Mouse (Mus musculus) E14TG2a.4 (cell line): ENCODE measurements at regions not wholly inside any gene's neighbourhood (a gene's known extent, or its start where the extent isn't known, plus 50 kb on each side); places are given as distances from the start of the nearest gene placed in this dataset.

ENCODE experiments used
- H3K27me3 ChIP-seq: 2 replicates; pipeline ENCODE4 v1.6.1; 2014; ENCODE audit warnings: low read length, control low read depth; ENCODE audit not compliant: insufficient read depth
- H3K36me3 ChIP-seq: 2 replicates; pipeline ENCODE4 v1.6.1; 2014; ENCODE audit warnings: low read length, control low read depth; ENCODE audit not compliant: insufficient read depth
- H3K4me1 ChIP-seq: replicated peaks from 2 replicates; pipeline ENCODE4 v1.6.1; 2014; ENCODE audit warnings: low read depth, low read length, control low read depth
- H3K4me3 ChIP-seq: replicated peaks from 2 replicates; pipeline ENCODE4 v1.5.1; 2014; ENCODE audit warnings: mild to moderate bottlenecking, low read length
- H3K9me3 ChIP-seq: 2 replicates; pipeline ENCODE4 v1.6.1; 2014; ENCODE audit warnings: low read length, control low read depth
- CTCF ChIP-seq: conservative IDR thresholded peaks from 2 replicates; pipeline ENCODE4 v1.5.1; 2014; ENCODE audit warnings: low read length
- NANOG ChIP-seq: IDR thresholded peaks from 2 replicates; pipeline ENCODE4 v1.6.1; 2014; ENCODE audit warnings: borderline replicate concordance, low read length, mixed read lengths
- POU5F1 ChIP-seq: IDR thresholded peaks from 2 replicates; pipeline ENCODE4 v1.6.1; 2014; ENCODE audit warnings: low read length, borderline replicate concordance

GRCm38 (mm10) chr1:57269679-57270354, 107.6 kb upstream of the 1700066M21Rik start:
- Histone ChIP-seq H3K4me3 (no peak overlapping the region), H3K9me3 (no peaks in the 10 kb centered on the region), H3K4me1 (peaks cover 7% of the 10 kb centered on the region; the same call in 1 of the 2 replicates), H3K36me3 (no peaks in the 10 kb centered on the region), H3K27me3 (no peaks in the 10 kb centered on the region)
- TF ChIP-seq POU5F1 (no peak), CTCF (peak; percentile 51)

- TF ChIP-seq CTCF, result no peak
- no peak for TF ChIP-seq POU5F1
- TF ChIP-seq NANOG, result no peak
- Histone ChIP-seq H3K4me3 (no peak overlapping the region), H3K9me3 (no peaks in the 10 kb centered on the region), H3K27me3 (no peaks in the 10 kb centered on the region), H3K36me3 (no peaks in the 10 kb centered on the region), H3K4me1 (peaks cover 6% of the 10 kb centered on the region; the same call in 1 of the 2 replicates)
Measured at GRCm38 (mm10) chr1:57272593-57272992, 104.8 kb upstream of the 1700066M21Rik start.

GRCm38 (mm10) chr1:57281549-57281948, 95.9 kb upstream of the 1700066M21Rik start:
- TF ChIP-seq POU5F1 (no peak; the same call in 1 of the 2 replicates), NANOG (peak; percentile 59; the same call in 1 of the 2 replicates)
- peaks cover 6% of the 10 kb centered on the region; the same call in 1 of the 2 replicates for H3K4me1 ChIP-seq
- H3K36me3 ChIP-seq, result no peaks in the 10 kb centered on the region
- no peaks in the 10 kb centered on the region for H3K27me3 ChIP-seq
- H3K4me3 ChIP-seq, result no peak overlapping the region
- H3K9me3 ChIP-seq, result peaks cover 31% of the 10 kb centered on the region

GRCm38 (mm10) chr1:57296186-57296585, 81.2 kb upstream of the 1700066M21Rik start:
- H3K27me3 ChIP-seq, result no peaks in the 10 kb centered on the region
- TF ChIP-seq NANOG, result no peak
- no peak for TF ChIP-seq CTCF
- TF ChIP-seq POU5F1, result no peak
- no peak overlapping the region for H3K4me3 ChIP-seq
- H3K4me1 ChIP-seq, result peaks cover 20% of the 10 kb centered on the region
- no peaks in the 10 kb centered on the region for H3K9me3 ChIP-seq
- H3K36me3 ChIP-seq, result no peaks in the 10 kb centered on the region

GRCm38 (mm10) chr1:57298557-57298956, 78.9 kb upstream of the 1700066M21Rik start:
- no peaks in the 10 kb centered on the region for H3K9me3 ChIP-seq
- no peaks in the 10 kb centered on the region for H3K27me3 ChIP-seq
- H3K4me1 ChIP-seq, result peaks cover 25% of the 10 kb centered on the region
- TF ChIP-seq POU5F1 (no peak), CTCF (no peak), NANOG (no peak)
- no peaks in the 10 kb centered on the region for H3K36me3 ChIP-seq
- H3K4me3 ChIP-seq, result no peak overlapping the region

- Histone ChIP-seq H3K36me3 (no peaks in the 10 kb centered on the region), H3K27me3 (no peaks in the 10 kb centered on the region), H3K9me3 (peaks cover 14% of the 10 kb centered on the region), H3K4me3 (no peak overlapping the region), H3K4me1 (peaks cover 19% of the 10 kb centered on the region)
- TF ChIP-seq NANOG (no peak), CTCF (no peak), POU5F1 (no peak)
Measured at GRCm38 (mm10) chr1:57301260-57301979, 76.0 kb upstream of the 1700066M21Rik start.

GRCm38 (mm10) chr1:57301980-57302331, 75.5 kb upstream of the 1700066M21Rik start:
- Histone ChIP-seq H3K4me3 (no peak overlapping the region), H3K9me3 (peaks cover 18% of the 10 kb centered on the region), H3K27me3 (no peaks in the 10 kb centered on the region), H3K36me3 (no peaks in the 10 kb centered on the region), H3K4me1 (peaks cover 19% of the 10 kb centered on the region)
- TF ChIP-seq CTCF, result no peak
- no peak for TF ChIP-seq POU5F1
- no peak for TF ChIP-seq NANOG

- H3K4me3 ChIP-seq, result no peak overlapping the region
- no peaks in the 10 kb centered on the region for H3K27me3 ChIP-seq
- no peaks in the 10 kb centered on the region for H3K36me3 ChIP-seq
- no peak for TF ChIP-seq NANOG
- TF ChIP-seq CTCF, result no peak
- no peak for TF ChIP-seq POU5F1
- H3K4me1 ChIP-seq, result peaks cover 19% of the 10 kb centered on the region
- H3K9me3 ChIP-seq, result peaks cover 32% of the 10 kb centered on the region
Measured at GRCm38 (mm10) chr1:57304757-57305156, 72.7 kb upstream of the 1700066M21Rik start.

- no peak for TF ChIP-seq POU5F1
- no peak for TF ChIP-seq NANOG
- no peak for TF ChIP-seq CTCF
- no peak overlapping the region for H3K4me3 ChIP-seq
- peaks cover 26% of the 10 kb centered on the region for H3K9me3 ChIP-seq
- H3K4me1 ChIP-seq, result no peaks in the 10 kb centered on the region
- H3K36me3 ChIP-seq, result no peaks in the 10 kb centered on the region
- H3K27me3 ChIP-seq, result no peaks in the 10 kb centered on the region
Measured at GRCm38 (mm10) chr1:57322535-57322934, 54.9 kb upstream of the 1700066M21Rik start.
